Mouse (Mus musculus): Measurements from ENCODE around the gene Dusp1. TPM values are rescaled to one million over a fixed set of nuclear protein-coding genes. Genes with fewer than 3 reads are reported as not detected.

The Dusp1 gene
- polyA plus RNA-seq, 1 experiment from 2014 or later = 16.2 TPM

GRCm38 (mm10) chr17:26575786-26576690, 14.1 kb upstream of the Dusp1 start:
- Histone ChIP-seq H3K36me3 (ENCODE audit: control insufficient read depth, insufficient read depth, low read length) (peaks cover 13% of the 10 kb centered on the region; the same call in 1 of the 2 replicates), H3K4me1 (ENCODE audit: control insufficient read depth, insufficient read depth, low read length) (peaks cover 4% of the 10 kb centered on the region; the same call in 1 of the 2 replicates), H3K4me3 (ENCODE audit: low read depth, low read length) (no peak overlapping the region), H3K4me2 (replicated peaks; ENCODE audit: low read depth, low read length) (no peak overlapping the region), H3K27me3 (ENCODE audit: control insufficient read depth, insufficient read depth, low read length) (no peaks in the 10 kb centered on the region), H3K27ac (ENCODE audit: low read length) (no peak overlapping the region), H3K9me3 (ENCODE audit: control insufficient read depth, low read depth, low read length) (no peaks in the 10 kb centered on the region), H3K9ac (replicated peaks; ENCODE audit: low read depth, low read length) (no peak overlapping the region)
- no peak for ATAC-seq (ENCODE audit: insufficient number of reproducible peaks, insufficient read depth, low FRiP score, low read depth)
- 84% methylated on average over 12 of the region's 12 CpGs for WGBS

GRCm38 (mm10) chr17:26574701-26575100, 12.8 kb upstream of the Dusp1 start:
- no peak for ATAC-seq (ENCODE audit: insufficient number of reproducible peaks, insufficient read depth, low FRiP score, low read depth)
- Histone ChIP-seq H3K27me3 (ENCODE audit: control insufficient read depth, insufficient read depth, low read length) (no peaks in the 10 kb centered on the region), H3K4me3 (ENCODE audit: low read depth, low read length) (no peak overlapping the region), H3K4me2 (replicated peaks; ENCODE audit: low read depth, low read length) (no peak overlapping the region), H3K9me3 (ENCODE audit: control insufficient read depth, low read depth, low read length) (no peaks in the 10 kb centered on the region), H3K27ac (ENCODE audit: low read length) (no peak overlapping the region), H3K36me3 (ENCODE audit: control insufficient read depth, insufficient read depth, low read length) (peaks cover 16% of the 10 kb centered on the region; the same call in 1 of the 2 replicates), H3K4me1 (ENCODE audit: control insufficient read depth, insufficient read depth, low read length) (peaks cover 4% of the 10 kb centered on the region; the same call in 1 of the 2 replicates), H3K9ac (replicated peaks; ENCODE audit: low read depth, low read length) (no peak overlapping the region)
- WGBS = 89% methylated on average over 5 of the region's 5 CpGs

- Histone ChIP-seq H3K9me3 (ENCODE audit: control insufficient read depth, low read depth, low read length) (no peaks in the 10 kb centered on the region), H3K4me3 (ENCODE audit: low read depth, low read length) (no peak overlapping the region), H3K4me1 (ENCODE audit: control insufficient read depth, insufficient read depth, low read length) (peaks cover 4% of the 10 kb centered on the region; the same call in 1 of the 2 replicates), H3K9ac (replicated peaks; ENCODE audit: low read depth, low read length) (no peak overlapping the region), H3K36me3 (ENCODE audit: control insufficient read depth, insufficient read depth, low read length) (peaks cover 22% of the 10 kb centered on the region), H3K4me2 (replicated peaks; ENCODE audit: low read depth, low read length) (no peak overlapping the region), H3K27ac (ENCODE audit: low read length) (no peak overlapping the region), H3K27me3 (ENCODE audit: control insufficient read depth, insufficient read depth, low read length) (no peaks in the 10 kb centered on the region)
- 85% methylated on average over 11 of the region's 11 CpGs for WGBS
- no peak for ATAC-seq (ENCODE audit: insufficient number of reproducible peaks, insufficient read depth, low FRiP score, low read depth)
These were observed 12.2 kb upstream of the Dusp1 start for GRCm38 (mm10) chr17:26574118-26574517.

GRCm38 (mm10) chr17:26572265-26572664, 10.3 kb upstream of the Dusp1 start:
- Histone ChIP-seq H3K36me3 (ENCODE audit: control insufficient read depth, insufficient read depth, low read length) (peaks cover 27% of the 10 kb centered on the region), H3K9me3 (ENCODE audit: control insufficient read depth, low read depth, low read length) (no peaks in the 10 kb centered on the region), H3K27me3 (ENCODE audit: control insufficient read depth, insufficient read depth, low read length) (no peaks in the 10 kb centered on the region), H3K4me2 (replicated peaks; ENCODE audit: low read depth, low read length) (no peak overlapping the region), H3K4me1 (ENCODE audit: control insufficient read depth, insufficient read depth, low read length) (peaks cover 4% of the 10 kb centered on the region; the same call in 1 of the 2 replicates), H3K4me3 (ENCODE audit: low read depth, low read length) (no peak overlapping the region), H3K9ac (replicated peaks; ENCODE audit: low read depth, low read length) (no peak overlapping the region), H3K27ac (ENCODE audit: low read length) (no peak overlapping the region)
- WGBS = 94% methylated on average over 11 of the region's 11 CpGs
- no peak for ATAC-seq (ENCODE audit: insufficient number of reproducible peaks, insufficient read depth, low FRiP score, low read depth)

GRCm38 (mm10) chr17:26571377-26571776, 9.4 kb upstream of the Dusp1 start:
- no peak overlapping the region for H3K4me2 ChIP-seq (replicated peaks; ENCODE audit: low read depth, low read length)
- peaks cover under 1% of the 10 kb centered on the region; the same call in 1 of the 2 replicates for H3K4me1 ChIP-seq (ENCODE audit: control insufficient read depth, insufficient read depth, low read length)
- 90% methylated on average over 3 of the region's 3 CpGs for WGBS
- no peak overlapping the region for H3K27ac ChIP-seq (ENCODE audit: low read length)
- H3K9me3 ChIP-seq (ENCODE audit: control insufficient read depth, low read depth, low read length) = no peaks in the 10 kb centered on the region
- H3K27me3 ChIP-seq (ENCODE audit: control insufficient read depth, insufficient read depth, low read length) = no peaks in the 10 kb centered on the region
- no peak for ATAC-seq (ENCODE audit: insufficient number of reproducible peaks, insufficient read depth, low FRiP score, low read depth)
- H3K9ac ChIP-seq (replicated peaks; ENCODE audit: low read depth, low read length) = no peak overlapping the region
- no peak overlapping the region for H3K4me3 ChIP-seq (ENCODE audit: low read depth, low read length)
- peaks cover 27% of the 10 kb centered on the region for H3K36me3 ChIP-seq (ENCODE audit: control insufficient read depth, insufficient read depth, low read length)

- H3K9me3 ChIP-seq (ENCODE audit: control insufficient read depth, low read depth, low read length) = no peaks in the 10 kb centered on the region
- no peak overlapping the region for H3K4me3 ChIP-seq (ENCODE audit: low read depth, low read length)
- 85% methylated on average over 11 of the region's 11 CpGs for WGBS
- no peak overlapping the region for H3K9ac ChIP-seq (replicated peaks; ENCODE audit: low read depth, low read length)
- no peaks in the 10 kb centered on the region for H3K27me3 ChIP-seq (ENCODE audit: control insufficient read depth, insufficient read depth, low read length)
- peaks cover 27% of the 10 kb centered on the region for H3K36me3 ChIP-seq (ENCODE audit: control insufficient read depth, insufficient read depth, low read length)
- H3K4me1 ChIP-seq (ENCODE audit: control insufficient read depth, insufficient read depth, low read length) = no peaks in the 10 kb centered on the region
- no peak for ATAC-seq (ENCODE audit: insufficient number of reproducible peaks, insufficient read depth, low FRiP score, low read depth)
- H3K27ac ChIP-seq (ENCODE audit: low read length) = no peak overlapping the region
- H3K4me2 ChIP-seq (replicated peaks; ENCODE audit: low read depth, low read length) = no peak overlapping the region
These were observed 8.8 kb upstream of the Dusp1 start for GRCm38 (mm10) chr17:26570651-26571118.

- H3K4me1 ChIP-seq (ENCODE audit: control insufficient read depth, insufficient read depth, low read length) = 0 out of 2 replicates have a peak, but pooled peaks cover 3% of the 10 kb centered on the region
- H3K4me2 ChIP-seq (replicated peaks; ENCODE audit: low read depth, low read length) = no peak overlapping the region
- no peak overlapping the region for H3K4me3 ChIP-seq (ENCODE audit: low read depth, low read length)
- peaks cover 30% of the 10 kb centered on the region for H3K36me3 ChIP-seq (ENCODE audit: control insufficient read depth, insufficient read depth, low read length)
- no peaks in the 10 kb centered on the region for H3K27me3 ChIP-seq (ENCODE audit: control insufficient read depth, insufficient read depth, low read length)
- 86% methylated on average over 4 of the region's 4 CpGs for WGBS
- H3K27ac ChIP-seq (ENCODE audit: low read length) = no peak overlapping the region
- no peak for ATAC-seq (ENCODE audit: insufficient number of reproducible peaks, insufficient read depth, low FRiP score, low read depth)
- H3K9ac ChIP-seq (replicated peaks; ENCODE audit: low read depth, low read length) = no peak overlapping the region
- H3K9me3 ChIP-seq (ENCODE audit: control insufficient read depth, low read depth, low read length) = no peaks in the 10 kb centered on the region
These were observed 7.8 kb upstream of the Dusp1 start for GRCm38 (mm10) chr17:26569594-26570350.

- H3K4me3 ChIP-seq (ENCODE audit: low read depth, low read length) = no peak overlapping the region
- no peak overlapping the region for H3K4me2 ChIP-seq (replicated peaks; ENCODE audit: low read depth, low read length)
- no peak for ATAC-seq (ENCODE audit: insufficient number of reproducible peaks, insufficient read depth, low FRiP score, low read depth)
- no peaks in the 10 kb centered on the region for H3K27me3 ChIP-seq (ENCODE audit: control insufficient read depth, insufficient read depth, low read length)
- H3K36me3 ChIP-seq (ENCODE audit: control insufficient read depth, insufficient read depth, low read length) = peaks cover 30% of the 10 kb centered on the region
- no peaks in the 10 kb centered on the region for H3K9me3 ChIP-seq (ENCODE audit: control insufficient read depth, low read depth, low read length)
- WGBS = 96% methylated on average over 4 of the region's 4 CpGs
- H3K9ac ChIP-seq (replicated peaks; ENCODE audit: low read depth, low read length) = no peak overlapping the region
- no peak overlapping the region for H3K27ac ChIP-seq (ENCODE audit: low read length)
- H3K4me1 ChIP-seq (ENCODE audit: control insufficient read depth, insufficient read depth, low read length) = 0 out of 2 replicates have a peak, but pooled peaks cover 7% of the 10 kb centered on the region
These were observed 5.9 kb upstream of the Dusp1 start for GRCm38 (mm10) chr17:26567818-26568173.

Data from stomach, embryonic 14.5 days (tissue).